Mouse (Mus musculus) right cerebral cortex, adult 18-20 months (tissue): ENCODE measurements at regions not wholly inside any gene's neighbourhood (a gene's known extent, or its start where the extent isn't known, plus 50 kb on each side); places are given as distances from the start of the nearest gene placed in this dataset.
A peak's percentile ranks its signal among the peaks of the same experiment; 100 is the strongest.

Experiments
- DNase-seq: peaks from one replicate; pipeline ENCODE4 v3.0.0; 2022; ENCODE audit warnings: mixed read lengths

DNA sequence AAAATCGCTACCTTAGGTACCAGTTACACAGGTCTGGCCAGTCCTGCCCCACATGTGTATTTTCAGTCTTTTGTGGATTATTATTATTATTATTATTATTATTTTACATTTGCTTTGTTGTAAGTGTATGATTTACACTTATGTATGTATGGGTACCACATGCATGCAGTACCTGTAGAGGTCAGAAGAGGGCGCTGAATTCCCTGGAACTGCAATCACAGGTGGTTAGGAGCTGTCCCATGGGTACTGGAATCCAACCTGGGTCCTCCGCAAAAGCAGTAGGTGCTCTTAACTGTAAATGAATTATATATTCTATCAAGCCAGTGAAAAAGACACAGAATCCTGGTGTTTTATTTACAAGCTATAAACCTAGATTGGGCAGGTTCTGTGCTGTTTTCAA is 131.4 kb upstream of the Psmd7 start:
- DNase-seq, result no peak

DNA sequence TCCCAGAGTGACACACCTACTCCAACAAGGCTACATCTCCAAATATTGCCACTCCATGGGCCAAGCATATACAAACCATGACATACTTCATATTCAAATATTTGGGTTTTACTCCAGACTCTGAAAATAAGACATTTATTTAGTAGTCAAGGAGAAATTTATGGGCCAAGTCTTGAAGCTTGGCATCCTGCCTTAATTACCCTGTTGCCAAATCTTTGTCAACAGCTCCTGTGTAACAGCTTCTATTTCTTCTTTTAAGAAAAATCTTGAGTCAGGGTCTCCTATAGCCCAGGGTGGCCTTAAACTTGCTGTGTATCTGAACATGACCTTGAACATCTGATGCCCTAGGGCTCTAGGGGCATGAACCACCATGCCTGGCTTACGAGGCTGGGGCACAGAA is 138.5 kb upstream of the Psmd7 start:
- no peak for DNase-seq

DNA sequence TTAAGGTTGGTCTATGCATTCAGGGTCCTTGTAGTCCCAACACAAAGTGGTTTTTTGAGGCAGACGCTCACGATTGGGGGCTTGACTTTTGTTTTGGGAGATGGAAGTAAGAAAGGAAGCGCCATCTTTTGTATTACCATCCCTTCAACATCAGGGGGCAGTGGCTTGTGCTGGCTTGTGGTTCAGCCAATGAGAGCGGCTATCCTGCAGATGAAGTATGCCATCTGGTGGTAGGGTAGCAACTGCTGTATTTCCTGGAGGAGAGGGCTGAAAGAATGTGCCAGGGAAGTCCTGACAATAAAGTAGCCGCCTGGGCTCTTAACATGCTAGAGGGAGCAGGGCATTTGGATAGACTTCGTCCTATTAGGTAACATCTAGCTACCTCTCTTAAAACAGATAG is 139.0 kb upstream of the Psmd7 start:
- no peak for DNase-seq

DNA sequence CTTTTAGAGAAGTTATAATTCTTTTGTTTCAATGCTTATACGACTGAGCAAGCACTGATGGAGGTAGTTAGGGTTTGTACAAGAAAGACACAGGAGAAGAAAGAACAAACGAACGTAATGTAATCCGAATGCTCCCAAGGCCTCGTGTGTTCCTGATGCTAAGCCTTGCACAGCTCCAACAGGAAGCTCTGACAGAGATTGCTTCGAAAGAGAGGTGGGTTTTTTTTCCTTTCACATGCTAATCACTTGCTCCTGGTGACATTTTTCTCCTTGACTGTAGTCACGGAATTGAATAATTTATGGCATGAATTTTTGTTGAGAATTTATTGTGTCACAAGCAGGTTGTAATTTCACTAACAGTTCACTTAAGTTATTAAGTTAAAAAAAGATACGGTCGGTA is 150.8 kb upstream of the Psmd7 start:
- DNase-seq, result no peak

DNA sequence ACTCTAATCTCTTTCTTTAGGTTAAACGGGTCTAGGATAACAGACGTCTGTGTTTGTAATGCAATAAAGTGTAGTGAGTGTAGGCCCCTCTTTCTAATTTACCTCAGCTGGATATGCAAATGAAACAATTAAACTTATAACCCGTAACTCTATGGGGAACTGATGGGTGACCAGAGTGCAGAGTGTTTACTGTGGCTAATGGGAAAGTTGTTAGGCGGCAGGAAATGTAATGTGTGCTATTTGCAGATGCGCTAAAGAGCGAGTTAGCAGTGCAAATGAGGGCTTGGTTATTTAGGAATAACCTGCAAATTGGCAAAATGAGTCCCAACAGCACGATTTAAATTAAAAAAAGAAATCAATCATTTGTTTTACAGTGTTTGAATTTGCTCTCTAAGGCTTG is 168.8 kb upstream of the Psmd7 start:
- DNase-seq, result no peak

DNA sequence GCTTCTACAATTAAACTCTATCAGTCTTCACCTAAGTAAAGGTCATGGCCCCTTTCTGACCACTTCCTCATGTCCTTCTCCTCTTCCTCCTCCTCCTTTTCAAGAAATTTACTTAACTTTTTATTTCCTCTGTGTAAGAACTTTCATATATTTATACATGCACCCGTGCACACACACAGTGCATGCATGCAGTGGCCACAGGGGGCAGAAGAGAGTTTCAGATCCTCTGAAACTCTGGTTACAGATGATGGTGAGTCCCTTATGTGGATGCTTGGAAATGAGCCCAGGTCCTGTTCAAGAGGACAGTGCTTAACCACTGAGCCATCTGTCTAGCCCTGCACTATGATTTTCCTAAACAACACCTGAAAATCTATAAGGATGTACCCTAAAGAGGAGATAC is 170.4 kb upstream of the Psmd7 start:
- DNase-seq, result no peak

DNA sequence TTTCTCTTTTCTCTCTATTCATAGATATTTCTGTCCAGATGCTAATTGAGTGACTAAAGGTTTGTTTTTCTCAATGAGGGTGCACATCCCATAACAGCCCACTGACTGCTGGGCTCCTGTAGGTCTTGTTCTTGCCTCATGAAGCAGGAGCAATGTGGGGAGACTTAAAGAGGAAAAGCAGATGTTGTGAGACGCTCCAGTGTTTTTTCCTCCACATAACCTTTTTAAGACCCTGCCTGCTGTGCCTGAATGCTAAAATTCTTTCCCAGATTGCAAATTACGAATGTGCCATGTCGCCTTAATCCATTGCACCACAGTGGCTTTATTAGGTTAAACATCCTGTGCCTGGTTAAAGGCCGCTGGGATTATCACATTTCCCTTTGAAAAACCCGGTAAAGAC is 165.5 kb upstream of the Zfhx3 start:
- no peak for DNase-seq

DNA sequence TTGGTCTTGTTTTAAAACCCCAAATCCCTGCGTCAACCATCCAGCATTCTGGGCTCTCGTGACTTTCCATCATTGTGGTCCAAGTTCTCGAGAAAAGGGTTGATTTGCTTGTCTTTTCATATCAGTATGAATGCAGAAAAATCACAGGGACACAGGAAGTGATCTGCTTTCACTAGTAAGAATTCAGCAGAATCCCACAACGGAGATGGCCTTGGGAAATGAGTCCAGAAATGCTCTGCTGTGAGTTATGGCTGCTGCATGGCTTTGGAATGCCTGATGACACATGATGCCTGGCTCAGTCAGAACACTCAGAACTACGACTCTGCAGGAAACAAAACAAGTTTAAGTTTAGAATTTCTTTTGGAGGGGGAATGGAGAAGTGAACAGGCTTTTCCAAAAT is 156.7 kb upstream of the Zfhx3 start:
- DNase-seq, result no peak

DNA sequence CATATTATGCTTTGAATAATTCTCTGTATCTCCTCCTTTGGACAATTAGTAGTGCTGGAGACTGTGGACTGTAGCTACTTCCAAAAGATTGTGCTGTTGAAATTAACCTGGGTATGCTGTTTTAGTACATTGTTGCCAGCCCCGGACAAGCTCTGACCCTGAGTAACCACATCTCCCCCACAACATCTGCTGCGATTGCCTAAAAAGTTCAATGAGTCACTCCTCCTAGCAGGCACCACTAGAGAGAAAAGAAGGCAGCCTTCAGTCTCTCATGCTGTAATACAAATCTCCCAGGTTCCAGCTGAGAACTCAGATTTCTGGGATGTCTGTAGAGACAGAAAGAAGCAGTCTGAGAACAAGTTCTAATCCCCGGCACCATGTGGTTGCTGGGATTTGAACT is 150.2 kb upstream of the Zfhx3 start:
- no peak for DNase-seq

DNA sequence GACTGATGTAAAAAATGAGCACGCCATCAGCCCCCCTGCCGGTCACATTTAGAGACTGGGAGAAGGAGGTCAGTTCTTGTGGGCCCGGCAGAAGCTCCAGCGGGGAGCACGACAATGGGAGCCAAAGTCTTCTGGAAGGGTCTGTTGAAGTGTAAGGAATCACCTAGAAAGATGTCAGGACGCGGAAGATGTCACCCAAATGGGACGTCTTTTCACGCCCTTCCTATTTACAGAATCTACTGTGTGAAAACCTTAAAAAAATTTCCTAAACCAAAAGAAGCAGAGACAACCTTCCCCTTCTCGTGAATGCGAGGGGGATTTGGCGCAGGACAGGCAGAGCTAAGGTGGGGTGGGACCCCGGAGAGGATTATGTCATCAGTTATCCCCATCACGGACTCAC is 127.5 kb upstream of the Zfhx3 start:
- no peak for DNase-seq

DNA sequence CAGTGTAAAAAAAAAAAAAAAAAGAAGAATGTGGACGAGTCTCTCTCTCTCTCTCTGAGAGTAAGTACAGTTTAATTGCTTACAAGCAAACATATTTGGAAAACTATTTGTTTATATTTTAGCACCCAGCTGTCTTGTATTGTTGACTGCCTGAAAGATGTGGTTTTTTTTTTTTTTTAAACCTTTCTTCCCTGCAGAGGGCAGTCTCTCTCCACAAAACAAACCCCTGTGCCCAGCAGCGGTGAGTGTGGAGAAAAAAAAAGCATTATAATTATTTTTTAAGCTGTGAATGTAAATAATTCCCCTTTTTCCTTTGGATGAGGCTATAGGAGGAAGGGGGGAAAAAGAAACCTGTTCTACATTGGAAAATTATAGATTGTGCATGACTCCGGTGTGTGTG is 126.7 kb upstream of the Zfhx3 start:
- no peak for DNase-seq

DNA sequence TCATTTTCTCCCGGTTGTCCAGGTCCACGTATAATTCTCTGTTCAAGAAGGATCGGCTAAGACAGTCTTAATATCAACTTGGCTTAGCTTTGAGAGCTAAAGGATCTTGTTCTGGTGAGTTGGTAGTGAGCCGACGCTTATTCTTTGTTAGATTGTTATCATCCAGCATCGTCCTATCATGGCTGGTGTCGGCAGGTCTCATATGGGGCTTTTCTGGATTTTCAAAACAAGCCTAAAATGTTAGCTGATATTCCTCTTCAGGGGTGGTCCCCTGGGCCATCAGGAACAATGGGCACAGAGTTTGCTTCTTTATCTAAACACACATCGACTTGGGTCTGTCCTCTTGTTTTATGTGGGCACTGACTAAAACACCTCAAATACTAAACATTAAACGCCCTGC is 124.6 kb upstream of the Zfhx3 start:
- no peak for DNase-seq

DNA sequence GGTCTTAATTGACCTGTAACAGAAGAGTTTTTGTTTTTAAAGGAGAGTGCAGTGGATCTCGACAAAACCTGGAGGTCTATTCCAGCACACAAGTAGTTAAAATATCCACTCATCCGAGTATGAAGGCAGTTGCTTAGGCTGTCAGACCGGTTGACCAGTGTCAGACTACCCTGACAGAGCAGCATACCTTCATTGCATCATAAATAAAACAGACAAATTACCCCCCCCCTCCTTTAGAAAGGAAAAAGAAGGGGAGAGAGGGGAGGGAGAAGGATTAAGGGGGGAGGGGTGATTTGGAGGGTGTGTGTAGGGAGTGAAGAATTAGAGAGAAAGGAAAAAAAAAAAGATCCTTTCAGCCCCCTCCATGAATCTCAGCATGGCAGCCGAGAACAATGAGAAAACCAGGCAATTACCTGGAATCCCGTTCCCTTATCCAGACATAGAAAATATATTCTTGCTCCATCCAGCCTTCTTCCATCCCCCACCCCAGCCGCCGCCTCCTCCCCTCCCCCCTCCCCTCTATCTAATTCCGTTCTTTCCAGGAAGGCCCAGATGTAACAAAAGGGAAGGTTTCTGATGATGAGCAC is 122.2 kb upstream of the Zfhx3 start:
- no peak for DNase-seq

DNA sequence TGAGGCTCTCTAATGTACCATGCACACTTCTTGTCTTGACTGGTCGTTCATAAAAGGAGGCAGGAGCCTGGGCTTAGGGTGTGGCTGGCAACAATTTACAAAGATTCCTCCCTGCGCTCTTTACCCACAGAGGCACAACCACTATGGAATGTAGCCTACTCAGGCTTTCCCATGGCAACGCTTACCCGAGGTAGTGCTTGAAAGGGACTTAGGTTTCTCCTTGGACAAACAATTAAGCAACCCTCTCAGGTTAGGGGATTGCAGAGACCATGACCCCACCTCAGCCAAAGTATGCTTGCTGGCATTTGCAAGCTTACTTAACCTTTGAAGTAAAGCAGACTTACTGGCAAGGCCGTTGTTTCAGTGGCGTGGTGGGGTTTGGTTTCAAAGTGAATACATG is 120.9 kb upstream of the Zfhx3 start:
- no peak for DNase-seq

DNA sequence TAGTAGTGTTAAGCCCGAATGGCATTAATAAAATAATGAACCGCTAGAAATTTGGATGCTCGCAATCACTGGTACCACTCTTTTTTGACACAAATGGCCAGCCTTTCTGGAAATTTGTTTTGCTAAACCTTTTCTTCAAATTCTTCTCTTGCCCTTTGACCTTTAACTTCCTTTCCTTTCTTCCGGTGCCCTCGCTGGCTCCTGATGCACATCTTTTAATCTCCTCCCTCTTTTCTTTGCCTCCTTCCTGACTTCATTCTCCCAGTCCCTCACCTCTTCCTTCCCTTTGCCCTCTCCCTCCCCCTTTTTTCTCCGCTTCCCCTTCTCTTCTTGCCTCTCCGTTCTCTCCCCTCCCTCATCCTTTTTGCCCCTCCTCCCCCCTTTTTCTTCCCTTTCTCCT is 118.3 kb upstream of the Zfhx3 start:
- DNase-seq, result no peak

DNA sequence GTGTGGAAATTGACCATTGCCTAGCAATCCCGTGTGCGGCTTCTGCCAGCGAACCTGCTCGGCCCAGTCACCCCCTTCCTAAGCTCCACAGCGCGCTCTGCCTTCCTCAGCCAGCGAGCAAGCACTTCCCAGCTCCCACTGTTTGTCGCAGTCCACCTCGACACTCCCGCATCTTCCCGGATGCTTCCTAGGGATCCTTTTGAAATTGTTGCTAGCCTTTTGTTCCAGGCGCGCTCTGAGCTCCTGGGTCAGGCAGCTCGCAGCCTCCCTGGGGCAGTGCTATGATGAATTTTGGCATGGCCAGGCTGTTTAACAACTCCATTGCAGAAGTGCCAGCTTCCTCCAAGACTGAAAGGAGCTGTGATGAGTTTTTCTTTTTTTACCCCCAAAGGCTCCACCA is 117.8 kb upstream of the Zfhx3 start:
- DNase-seq, result peak; percentile 4

DNA sequence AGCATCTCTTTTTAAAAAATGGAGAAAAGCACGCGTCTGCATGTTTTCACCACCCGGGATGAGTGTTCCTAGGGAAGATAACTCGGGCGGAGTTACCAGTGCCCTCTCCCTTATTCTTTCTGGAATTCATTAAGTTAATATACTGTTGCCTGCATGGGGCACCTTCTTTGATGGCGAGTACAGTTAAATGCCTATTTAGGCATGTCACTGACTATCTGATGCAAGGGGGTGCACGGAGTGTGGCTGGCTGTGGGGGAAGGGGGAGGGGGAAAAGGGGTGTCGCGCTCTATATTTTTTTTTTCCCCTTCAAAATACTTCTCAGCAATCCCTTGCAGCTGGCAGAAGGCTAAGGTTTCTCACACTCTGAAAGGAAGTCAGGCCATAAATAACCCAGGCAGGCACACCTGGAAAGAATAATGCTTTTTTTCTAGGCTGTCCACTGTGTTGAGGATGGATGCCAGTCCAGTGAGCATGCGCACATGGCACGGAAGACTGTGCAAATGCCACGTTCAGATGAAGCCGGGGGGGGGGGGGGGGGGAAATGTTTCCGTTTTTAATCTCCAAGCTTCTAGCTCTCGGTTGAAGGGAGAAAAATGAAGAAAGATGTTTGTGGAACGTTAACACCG is 114.8 kb upstream of the Zfhx3 start:
- no peak for DNase-seq

DNA sequence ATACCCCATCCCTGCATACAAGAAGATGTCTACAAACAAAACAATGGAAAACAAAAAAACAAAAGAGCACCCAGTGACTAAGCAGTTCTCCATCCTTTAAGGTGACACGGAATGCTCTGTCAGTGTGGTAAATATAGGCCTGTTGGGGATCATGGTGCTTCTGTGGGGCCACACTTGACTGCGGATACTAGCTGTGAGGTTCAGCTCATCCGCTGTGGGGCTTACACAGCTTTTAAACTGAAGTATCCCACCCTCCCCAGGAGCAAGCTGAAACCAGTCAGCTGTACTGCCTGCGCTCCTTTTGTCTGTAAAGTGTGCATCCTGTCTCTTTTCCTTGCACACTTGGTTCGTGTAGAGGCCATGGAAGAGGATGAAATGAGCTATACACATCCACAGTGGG is 113.9 kb upstream of the Zfhx3 start:
- no peak for DNase-seq

DNA sequence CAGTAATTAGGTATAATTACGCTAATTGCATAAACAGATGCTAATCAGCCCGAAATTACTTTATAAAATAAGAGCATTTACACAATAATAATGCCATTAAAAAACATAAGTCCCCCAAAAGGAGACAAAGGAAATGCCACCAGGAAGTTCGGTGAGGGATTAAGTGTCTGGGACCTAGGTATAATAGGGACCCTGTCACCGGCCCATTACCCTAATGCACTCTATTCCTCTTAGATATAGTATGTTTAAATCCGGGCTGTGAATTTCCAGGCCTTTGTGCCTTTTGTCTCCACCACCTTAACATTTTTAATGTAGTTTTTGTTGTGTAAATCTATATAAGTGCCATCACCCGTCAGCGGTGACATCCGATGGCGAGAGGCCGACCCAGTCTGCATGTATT is 109.0 kb upstream of the Zfhx3 start:
- no peak for DNase-seq

DNA sequence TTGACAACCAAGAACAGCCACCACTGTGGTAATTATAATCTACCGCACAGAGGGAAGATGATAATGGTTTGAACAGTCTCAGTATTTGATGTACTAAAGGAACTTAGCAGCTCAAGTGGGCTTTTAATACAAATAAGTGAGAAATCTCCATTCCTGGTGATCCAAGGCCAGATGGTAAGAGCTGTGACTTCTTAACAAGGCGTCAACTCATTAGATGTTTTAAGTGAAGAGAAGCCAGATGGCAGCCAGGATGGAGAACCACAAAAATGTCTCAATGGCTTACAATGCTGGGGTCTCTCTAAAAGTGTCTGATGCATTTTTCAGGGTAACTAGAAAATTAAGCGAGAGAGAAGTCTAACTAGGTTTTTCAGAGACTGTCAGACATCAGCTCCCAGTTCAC is 96.3 kb upstream of the Zfhx3 start:
- no peak for DNase-seq

DNA sequence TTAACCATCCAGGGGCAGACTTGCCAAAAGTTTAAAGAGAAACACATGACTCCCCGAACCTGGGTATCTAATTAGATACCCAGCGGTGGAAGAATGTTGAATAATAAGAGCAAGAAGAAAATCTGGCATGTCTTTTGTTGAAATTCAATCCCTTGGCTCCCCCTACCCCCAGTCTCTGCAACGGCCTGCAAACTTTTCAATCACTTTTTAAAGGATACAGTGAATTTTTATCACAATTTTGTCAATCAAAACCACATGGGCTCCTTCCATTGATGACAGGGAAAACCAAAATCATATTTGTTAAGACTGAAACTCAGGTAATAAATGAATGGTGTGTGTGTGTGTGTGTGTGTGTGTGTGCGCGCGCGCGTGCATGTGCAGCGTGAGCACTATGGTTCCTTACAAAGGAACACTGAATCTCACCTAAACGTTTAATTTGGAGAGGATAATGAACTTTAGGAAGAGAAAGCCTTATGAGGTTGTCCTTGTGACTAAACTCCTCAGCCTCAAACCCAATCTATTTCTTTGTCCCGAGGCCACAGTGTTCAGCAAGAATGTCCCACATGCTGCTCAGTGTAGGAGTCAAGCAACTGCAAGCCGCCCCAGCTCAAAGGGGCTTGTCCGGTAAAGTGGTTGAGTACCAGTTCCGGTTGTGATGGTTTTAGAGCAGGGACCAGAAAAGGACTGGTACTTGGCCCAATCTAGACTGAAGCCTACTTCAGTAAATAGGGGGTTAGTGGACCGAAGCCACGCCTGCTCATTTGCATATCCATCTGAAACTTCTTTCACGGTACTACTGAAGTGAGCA is 91.0 kb upstream of the Zfhx3 start:
- DNase-seq, result no peak

DNA sequence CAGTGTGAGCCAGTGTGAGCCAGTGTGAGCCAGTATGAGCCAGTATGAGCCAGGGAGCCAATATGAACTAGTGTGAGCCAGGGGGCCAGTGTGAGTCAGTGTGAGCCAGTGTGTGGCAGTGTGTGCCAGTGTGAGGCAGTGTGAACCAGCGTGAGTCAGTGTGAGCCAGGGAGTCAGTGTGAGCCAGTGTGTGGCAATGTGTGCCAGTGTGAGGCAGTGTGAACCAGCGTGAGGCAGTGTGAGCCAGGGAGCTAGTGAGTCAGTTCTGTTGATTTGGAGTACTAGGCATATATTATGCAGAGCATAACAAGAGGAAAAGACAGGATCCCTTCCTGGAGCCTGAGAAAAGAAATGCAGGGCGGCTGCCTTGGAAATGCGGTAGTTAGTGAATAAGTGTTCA is 82.7 kb upstream of the Zfhx3 start:
- no peak for DNase-seq

DNA sequence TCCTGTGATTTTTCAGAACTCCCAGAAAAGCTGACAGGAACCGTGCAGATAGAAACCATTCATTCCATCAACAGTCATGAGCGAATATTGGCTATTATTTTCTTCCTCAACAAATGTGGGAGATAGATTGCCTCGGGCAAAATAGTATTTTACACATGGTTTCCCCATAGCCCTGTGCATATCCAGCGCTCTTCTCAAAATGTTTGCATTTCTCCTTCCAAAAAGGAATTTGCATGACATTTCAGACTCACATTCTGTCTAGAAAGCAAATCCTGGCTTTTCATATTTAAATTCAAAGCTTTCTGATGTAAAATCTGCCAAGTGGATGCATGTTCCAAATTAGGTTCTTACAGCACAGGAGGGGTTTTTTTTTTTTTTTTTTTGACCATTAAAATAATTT is 82.2 kb upstream of the Zfhx3 start:
- DNase-seq, result no peak

DNA sequence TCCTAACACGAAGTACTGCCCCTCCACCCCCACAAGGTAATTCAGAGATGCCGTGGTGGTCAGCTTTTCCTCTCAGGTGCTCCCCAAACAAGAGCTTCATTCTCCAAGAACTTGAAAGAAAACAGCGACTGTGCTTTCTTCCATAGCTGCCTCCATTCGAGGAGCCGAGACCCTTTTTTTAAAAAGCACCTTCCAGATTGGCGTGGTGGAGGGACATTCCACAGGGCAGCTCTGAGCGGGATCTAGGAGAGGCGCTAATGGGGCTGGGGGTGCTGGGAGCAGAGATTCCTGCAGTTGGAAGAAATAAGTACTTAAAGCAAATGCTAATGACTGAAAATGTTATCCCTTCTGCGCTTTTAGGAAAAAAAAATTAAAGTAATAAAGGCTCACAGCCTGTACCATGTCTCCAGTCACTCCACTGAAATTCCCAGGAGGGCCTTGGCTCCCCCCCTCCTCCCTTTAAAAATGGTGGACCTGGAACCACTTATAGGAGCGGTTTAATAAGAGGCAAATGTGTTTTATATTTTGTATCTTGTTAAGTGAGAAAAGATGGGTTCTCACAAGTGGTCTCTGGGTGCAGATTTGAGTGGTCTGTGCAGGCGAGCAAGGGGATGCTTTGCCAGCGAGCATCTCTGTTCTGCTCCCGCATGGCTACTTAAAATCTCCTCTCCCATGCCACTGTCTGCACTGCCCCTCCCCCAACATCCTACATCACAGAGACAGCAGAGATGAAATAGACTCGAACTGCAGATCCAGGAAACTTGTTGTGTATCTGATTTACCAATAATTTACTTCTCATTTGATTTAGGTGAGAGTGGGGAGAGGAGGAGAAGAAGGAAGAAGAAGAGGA is 77.4 kb upstream of the Zfhx3 start:
- DNase-seq, result no peak
